Mouse (Mus musculus): ENCODE data around the gene Trabd. TPM values are rescaled to one million over a fixed set of nuclear protein-coding genes. Genes with fewer than 3 reads are reported as not detected.

Gene Trabd
- total RNA-seq, 2 experiments from 2014 or later = 44.2 to 45.5 TPM

DNA sequence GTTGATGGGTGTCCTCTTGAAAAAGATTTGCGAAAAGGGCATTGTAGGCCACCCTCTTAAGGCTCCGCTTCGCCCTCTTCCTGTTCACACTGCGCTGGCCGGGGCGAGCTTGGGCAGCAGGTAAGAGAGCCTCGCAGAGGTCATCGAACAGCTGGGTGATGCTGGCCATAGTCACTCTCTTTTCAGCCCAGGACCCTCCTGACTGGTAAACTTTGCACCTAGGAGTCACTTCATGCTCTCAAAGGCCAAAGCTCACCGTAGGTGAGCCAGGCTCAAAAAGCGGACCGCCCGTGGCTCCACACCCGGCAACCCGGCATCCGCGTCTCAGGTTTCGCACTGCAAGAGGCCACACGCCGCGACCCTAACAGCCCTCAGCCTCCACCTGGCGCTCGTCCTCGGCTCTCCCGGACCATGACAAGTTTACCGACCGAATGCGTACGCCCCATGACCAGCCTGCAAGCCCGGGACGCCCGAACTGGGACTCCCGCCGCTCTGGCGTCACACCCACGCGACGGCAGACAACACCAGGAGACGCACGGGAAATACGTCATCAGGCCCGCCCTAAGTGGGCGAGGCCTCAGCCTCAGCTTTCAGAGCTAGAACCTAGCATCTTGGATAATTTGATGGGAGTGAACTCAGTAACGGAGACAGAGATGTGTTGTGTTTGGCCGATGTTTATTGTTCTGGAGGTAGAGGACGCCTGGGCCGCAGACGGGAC, 47.9 kb downstream of the Trabd start, which contains the start of gene Tubgcp6:
TSS of gene Tubgcp6 (minus strand) at position 464 of the 718 bp plus-strand sequence.
- peak; percentile 87 for DNase-seq (ENCODE audit: low spot score)
- intact Hi-C loops (cut with DNase I) = loop anchor here (2.0 to 5.0 kb wide), 3 partner anchors 34 to 88 kb away; partner anchors contain the start of genes Dennd6b and Ppp6r2

DNA sequence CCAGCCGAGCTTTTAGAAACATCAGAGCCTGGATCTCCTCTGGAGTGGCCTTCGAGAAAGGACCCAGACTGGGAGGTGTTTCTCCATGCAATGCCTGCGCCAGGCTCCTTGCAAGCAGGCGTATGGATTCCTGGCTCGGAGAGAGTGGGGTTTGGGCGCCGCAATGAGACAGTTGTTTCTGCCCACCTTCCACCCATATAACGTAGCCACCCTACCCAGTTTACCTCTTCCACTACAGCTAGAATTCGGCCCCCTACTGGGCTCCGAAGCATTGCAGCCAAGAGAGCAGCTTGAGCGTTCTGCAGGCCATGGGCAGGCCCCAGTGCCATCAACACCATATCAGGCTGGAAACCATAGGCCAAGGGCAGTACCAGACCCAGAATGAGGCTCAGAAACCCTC, 48.7 kb downstream of the Trabd start:
- no peak for DNase-seq (ENCODE audit: low spot score)
- intact Hi-C loops (cut with DNase I) = loop anchor here (2.0 to 5.0 kb wide), 3 partner anchors 34 to 87 kb away; partner anchors contain the start of genes Dennd6b and Ppp6r2

DNA sequence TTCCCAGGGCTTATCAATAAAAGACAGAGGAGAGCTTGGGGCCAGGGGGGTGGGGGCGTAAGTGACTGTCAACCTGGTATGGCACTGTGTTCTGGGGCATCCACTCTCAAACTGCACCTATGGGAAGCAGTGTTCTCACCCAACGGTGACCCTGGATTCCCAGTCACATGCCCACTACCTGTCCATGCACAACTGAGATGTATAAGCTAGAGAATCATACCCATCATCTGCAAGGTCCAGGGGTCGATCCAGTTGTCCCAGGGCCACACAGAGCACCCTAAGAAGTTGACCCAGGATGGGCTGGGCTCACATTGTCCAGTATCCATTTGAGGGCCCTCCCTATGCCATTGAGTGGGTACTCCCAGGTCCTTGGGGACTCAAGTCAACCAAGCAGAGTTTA, 49.4 kb downstream of the Trabd start:
- intact Hi-C loops (cut with DNase I) = loop anchor here (5.0 kb wide), 2 partner anchors 33 to 73 kb away; partner anchors contain the start of gene Dennd6b
- no peak for DNase-seq (ENCODE audit: low spot score)

DNA sequence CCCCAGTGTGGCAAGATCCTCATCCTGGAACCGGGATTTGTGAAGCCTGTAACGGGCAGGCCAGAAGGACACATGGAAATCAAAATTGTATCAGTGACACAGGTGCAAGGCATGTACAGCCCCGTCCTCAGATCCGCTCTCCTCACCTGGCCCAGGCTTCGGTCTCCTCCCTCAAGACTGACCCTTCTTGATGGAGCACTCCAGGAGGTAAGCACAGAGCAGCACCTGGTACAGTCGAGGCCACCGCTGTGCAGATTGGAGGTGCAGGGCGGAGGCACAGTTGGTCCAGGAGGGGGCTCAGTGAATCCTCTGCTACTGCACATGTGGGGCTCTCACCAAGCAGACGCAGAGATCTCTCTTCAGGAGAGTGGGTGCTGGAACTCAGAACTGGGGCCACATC, 50.4 kb downstream of the Trabd start:
- DNase-seq (ENCODE audit: low spot score) = no peak
- intact Hi-C loops (cut with DNase I) = no loop called here

DNA sequence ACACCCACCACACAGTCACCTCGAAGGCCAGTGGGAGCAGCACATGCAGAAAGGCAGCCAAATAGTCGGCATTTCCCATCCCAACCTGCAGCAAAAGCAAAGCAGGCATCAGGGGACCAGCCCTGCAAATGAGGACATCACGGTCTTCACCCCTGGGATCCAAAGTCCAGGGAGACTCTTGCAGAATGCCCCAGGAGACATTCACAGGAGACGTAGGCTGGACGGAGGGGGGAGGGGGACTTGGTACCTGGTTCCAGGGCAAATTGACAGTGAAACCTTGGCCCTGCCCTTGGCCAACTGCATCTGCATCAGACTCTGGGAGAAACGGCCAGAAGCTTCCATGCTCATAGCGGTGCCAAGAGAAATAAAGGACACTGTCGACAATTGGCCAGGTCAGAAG, 51.7 kb downstream of the Trabd start:
- DNase-seq (ENCODE audit: low spot score) = no peak
- intact Hi-C loops (cut with DNase I) = no loop called here

DNA sequence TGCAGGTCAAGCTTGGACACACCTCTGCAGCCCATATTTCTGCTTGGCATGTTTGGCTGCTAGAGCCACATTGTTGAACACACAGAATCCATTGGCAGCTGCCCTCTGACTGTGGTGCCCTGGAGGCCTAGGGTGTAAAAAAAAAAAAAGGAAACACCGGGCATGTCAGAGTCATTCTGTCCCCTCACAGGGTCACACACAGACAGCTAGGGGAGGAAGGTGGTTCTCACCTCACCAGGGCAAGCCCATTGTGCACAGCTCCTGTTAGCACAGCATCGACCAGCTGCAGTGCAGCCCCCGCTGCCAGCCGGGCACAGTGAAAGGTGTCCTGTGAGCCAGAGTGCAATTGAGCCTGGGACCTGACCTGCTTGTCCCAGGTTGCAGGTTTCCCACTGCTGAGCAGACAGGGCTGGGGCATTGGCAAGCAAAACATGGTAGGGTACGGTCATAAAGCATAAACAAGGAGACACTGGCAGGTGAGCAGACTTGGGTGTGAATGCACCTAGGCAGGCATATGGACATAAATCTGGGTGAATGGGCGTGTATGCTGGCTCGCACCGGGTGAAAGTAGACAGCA, 52.5 kb downstream of the Trabd start:
- no peak for DNase-seq (ENCODE audit: low spot score)
- intact Hi-C loops (cut with DNase I) = no loop called here

DNA sequence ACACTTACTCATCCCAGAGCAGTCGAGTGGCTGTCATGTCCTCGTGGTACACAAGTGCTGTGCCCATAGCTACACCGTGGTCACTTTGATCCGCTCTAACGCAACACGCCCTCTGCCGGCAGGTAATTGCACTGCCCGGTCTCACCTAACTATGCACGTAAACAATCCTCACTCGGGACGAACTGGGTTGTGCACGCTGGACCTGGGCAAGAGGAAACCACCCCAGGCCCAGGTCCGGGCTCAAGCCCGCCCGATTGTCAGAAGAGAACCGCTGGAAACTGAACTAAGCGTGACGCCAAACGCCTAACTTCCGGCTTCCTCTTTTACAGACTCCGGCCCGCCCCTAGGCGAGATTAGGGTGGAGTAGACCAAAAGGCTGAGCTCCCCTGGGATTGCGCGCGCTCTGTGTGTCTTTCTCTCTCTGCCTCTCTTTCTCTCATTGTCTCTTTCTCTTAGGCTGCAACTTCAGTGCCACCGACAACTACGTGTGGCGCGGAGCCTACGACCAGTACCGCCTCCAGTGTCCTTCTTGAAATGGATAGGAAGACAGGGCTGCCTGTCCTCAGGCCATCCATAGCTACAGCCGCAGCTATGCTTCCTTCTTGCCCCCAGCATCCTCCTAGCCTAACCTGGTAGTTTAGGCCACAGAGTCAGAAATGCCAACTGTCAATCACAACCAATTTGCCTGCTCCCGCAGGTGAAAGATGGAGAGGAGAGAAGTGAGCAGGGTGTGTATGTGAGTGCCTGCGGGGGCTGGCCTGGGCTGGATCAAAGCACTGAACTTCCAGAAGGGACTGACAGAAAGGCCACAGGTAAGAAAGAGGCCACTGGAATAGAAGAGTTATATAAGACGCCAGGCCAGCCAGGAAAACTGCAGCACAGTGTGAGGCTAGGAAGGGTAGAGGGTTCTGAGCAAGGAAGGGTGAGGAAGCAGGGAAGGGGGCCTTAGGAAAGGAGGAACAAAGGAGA, 53.7 kb downstream of the Trabd start, which contains the start of gene Hdac10:
TSS of gene Hdac10 (minus strand) at position 319 of the 969 bp plus-strand sequence.
- intact Hi-C loops (cut with DNase I) = no loop called here
- DNase-seq (ENCODE audit: low spot score) = peak; percentile 79

DNA sequence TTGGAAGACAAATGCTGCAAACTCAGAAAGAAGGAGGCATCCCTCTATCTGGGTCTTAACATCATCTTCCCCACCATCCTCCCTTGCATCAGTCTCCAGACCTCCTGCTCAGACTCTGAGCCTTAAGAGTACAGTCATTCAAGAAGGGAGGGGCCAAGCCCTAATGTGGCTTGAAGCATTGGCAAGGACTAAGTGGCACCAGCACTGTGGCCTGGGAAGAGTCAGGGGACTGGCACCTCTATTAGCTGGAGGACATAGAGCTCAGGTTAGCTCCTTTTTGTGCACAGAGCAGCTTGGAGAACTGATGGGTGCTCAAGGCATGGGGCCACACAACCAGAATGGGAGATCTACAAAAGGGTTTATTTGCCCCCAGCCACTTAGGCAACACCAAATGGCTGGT, 55.3 kb downstream of the Trabd start:
- no peak for DNase-seq (ENCODE audit: low spot score)
- intact Hi-C loops (cut with DNase I) = no loop called here

DNA sequence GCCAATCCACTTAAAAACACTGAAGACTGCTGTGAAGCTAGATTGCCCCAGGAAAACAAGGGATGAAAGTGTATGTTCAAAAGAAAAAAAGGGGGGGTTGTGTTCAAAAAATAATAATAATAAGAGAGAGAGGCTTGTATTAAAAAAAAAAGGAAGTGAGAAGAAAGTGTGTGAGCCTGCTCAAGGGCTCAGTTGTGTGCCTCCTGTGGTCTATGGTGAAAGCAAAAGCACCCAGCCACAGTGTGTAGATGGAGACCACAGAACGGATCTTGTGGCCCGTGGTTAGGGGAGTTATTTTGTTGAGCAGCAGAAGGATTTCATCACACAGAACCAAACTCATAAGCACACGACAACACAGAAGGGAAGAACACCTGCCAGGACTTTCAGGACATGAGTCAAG, 56.4 kb downstream of the Trabd start:
- no peak for DNase-seq (ENCODE audit: low spot score)
- intact Hi-C loops (cut with DNase I) = no loop called here

Other genes starting within 250 kb of the Trabd start
- 10 to 100 TPM; 86.8 to 98.2 TPM for gene Pim3, start 212.9 kb upstream of the Trabd start, total RNA-seq (2021)
- gene Ttll8, start 120.7 kb upstream of the Trabd start, total RNA-seq (2021) = not detected
- not detected for gene Mlc1, start 96.1 kb upstream of the Trabd start, total RNA-seq (2021)
- 10 to 100 TPM; 76.7 to 85.6 TPM for gene Mov10l1, start 92.2 kb upstream of the Trabd start, total RNA-seq (2021)
- gene Panx2, start 15.4 kb upstream of the Trabd start, total RNA-seq (2021) = 1 to 10 TPM; 1.4 to 1.6 TPM
- gene Selenoo, start 14.0 kb downstream of the Trabd start, total RNA-seq (2021) = 10 to 100 TPM; 15.1 to 15.2 TPM
- 1 to 10 TPM; 8.8 to 9.4 TPM for gene Tubgcp6, start 48.0 kb downstream of the Trabd start, total RNA-seq (2021)
- gene Hdac10, start 53.6 kb downstream of the Trabd start, total RNA-seq (2021) = 1 to 10 TPM; 7.4 to 8.3 TPM
- gene Mapk12, start 65.6 kb downstream of the Trabd start, total RNA-seq (2021) = 10 to 100 TPM; 20.1 to 22.3 TPM
- 1 to 10 TPM; 1.4 to 2.1 TPM for gene Mapk11, start 74.5 kb downstream of the Trabd start, total RNA-seq (2021)
- 10 to 100 TPM; 81.5 to 86.1 TPM for gene Plxnb2, start 105.7 kb downstream of the Trabd start, total RNA-seq (2021)
- gene Dennd6b, start 121.4 kb downstream of the Trabd start, total RNA-seq (2021) = 1 to 10 TPM; 8.4 to 8.7 TPM
- gene Ppp6r2, start 136.4 kb downstream of the Trabd start, total RNA-seq (2021) = 10 to 100 TPM; 63.4 to 65.0 TPM
- gene Sbf1, start 240.2 kb downstream of the Trabd start, total RNA-seq (2021) = 10 to 100 TPM; 58.3 to 64.4 TPM
- not detected for gene Adm2, start 247.6 kb downstream of the Trabd start, total RNA-seq (2021)